24 mouse cellular contexts compared by ENCODE assay signal in the genomic region with DNA sequence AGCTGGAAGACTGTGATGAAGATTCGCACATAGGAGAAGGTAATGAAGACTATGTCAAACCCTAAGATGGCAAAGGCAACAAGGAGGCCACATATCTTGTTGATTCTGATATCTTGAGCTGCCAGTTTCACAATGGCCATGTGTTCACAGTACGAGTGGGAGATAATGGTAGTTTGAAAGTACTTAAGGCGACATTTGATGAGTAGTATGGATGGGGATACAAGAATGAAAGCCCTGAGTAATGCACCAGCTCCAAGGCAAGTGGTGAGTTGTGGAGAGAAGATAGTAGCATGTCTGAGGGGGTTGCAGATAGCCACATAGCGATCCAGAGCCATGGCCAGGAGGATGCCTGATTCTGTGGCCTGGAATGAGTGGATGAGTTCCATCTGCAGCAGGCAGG. TPM values are rescaled to one million over a fixed set of nuclear protein-coding genes. Genes with fewer than 3 reads are reported as not detected.
A peak's percentile ranks its signal among the peaks of the same experiment; 100 is the strongest.
DNase-seq lines count a peak whose midpoint lies in the region; ATAC-seq and TF ChIP-seq lines count a peak whose summit lies in the region.
"Not testable (repeated sequence)": the region's sequence is repeated elsewhere in the genome, so short reads cannot be mapped to it uniquely, and the experiment has no call there.
"Had no signal": no experiment of that assay in that cellular context is flagged by ENCODE, and none has a peak within 500 bp of the region (broad histone marks: within the 10 kb centered on the region; RNA-seq: fewer than 3 reads in every experiment).

No protein-coding gene starts in this region.

- H3K27ac ChIP-seq in liver, embryonic 11.5 days (ENCODE audit: low read depth, low read length); liver, embryonic 13.5 days; liver, embryonic 15.5 days (replicated peaks); liver, postnatal 0 days (ENCODE audit: low read depth): not testable (repeated sequence)

- H3K4me3 ChIP-seq in liver, embryonic 11.5 days (ENCODE audit: low read depth, low read length); liver, embryonic 13.5 days (replicated peaks); liver, embryonic 15.5 days (replicated peaks); liver, postnatal 0 days (ENCODE audit: low read depth, low read length): not testable (repeated sequence)

- not testable (repeated sequence) for H3K9me3 ChIP-seq in liver, embryonic 11.5 days (ENCODE audit: control insufficient read depth, low read length); liver, embryonic 13.5 days (replicated peaks); liver, embryonic 15.5 days (replicated peaks); liver, postnatal 0 days (ENCODE audit: low read length)

- H3K27me3 ChIP-seq in liver, embryonic 11.5 days (replicated peaks; ENCODE audit: control insufficient read depth, insufficient read depth, low read length); liver, embryonic 13.5 days; liver, embryonic 15.5 days; liver, postnatal 0 days (ENCODE audit: insufficient read depth, low read length): not testable (repeated sequence)

- not testable (repeated sequence) for H3K4me1 ChIP-seq in liver, embryonic 11.5 days (replicated peaks; ENCODE audit: control insufficient read depth, insufficient read depth, low read length); liver, embryonic 13.5 days (replicated peaks); liver, embryonic 15.5 days (replicated peaks); liver, postnatal 0 days (ENCODE audit: insufficient read depth)

- not testable (repeated sequence) for H3K36me3 ChIP-seq in liver, embryonic 11.5 days (ENCODE audit: control insufficient read depth, insufficient read depth, low read length); liver, embryonic 13.5 days; liver, embryonic 15.5 days (replicated peaks); liver, postnatal 0 days (replicated peaks; ENCODE audit: insufficient read depth, low read length)

- H3K9ac ChIP-seq in liver, embryonic 11.5 days (ENCODE audit: low read depth, low read length); liver, embryonic 13.5 days; liver, embryonic 15.5 days; liver, postnatal 0 days (replicated peaks): not testable (repeated sequence)

- ATAC-seq in erythroblast, adult 5-6 weeks (replicated peaks; ENCODE audit: low FRiP score, poor library complexity, severe bottlenecking): peak; percentile 82
- ATAC-seq in liver, embryonic 11.5 days (replicated peaks; ENCODE audit: low FRiP score): peak; percentile 97
- ATAC-seq in liver, embryonic 13.5 days (ENCODE audit: low read depth): peak; percentile 96
- peak; percentile 89 for ATAC-seq in liver, embryonic 15.5 days (ENCODE audit: insufficient read depth)
- ATAC-seq in liver, postnatal 0 days: peak; percentile 51
- ATAC-seq in megakaryocyte-erythroid progenitor cell, adult 5-6 weeks (replicated peaks; ENCODE audit: low FRiP score, low TSS enrichment, poor library complexity, severe bottlenecking): peak; percentile 95

- TF ChIP-seq CTCF in liver, postnatal 0 days (IDR thresholded peaks at IDR 0.05; ENCODE audit: low read depth): not testable (repeated sequence)

- peak; percentile 18 for DNase-seq in c-Kit-positive CD71-positive TER-119-positive erythroid progenitor cells, embryonic 14.5 days (ENCODE audit: low spot score)
- DNase-seq in liver, embryonic 11.5 days (ENCODE audit: low spot score); liver, embryonic 13.5 days; liver, postnatal 0 days: not testable (repeated sequence)

- not testable (repeated sequence) for TF ChIP-seq EP300 in liver, postnatal 0 days (IDR thresholded peaks at IDR 0.05; ENCODE audit: low read depth)

- H3K4me2 ChIP-seq in liver, embryonic 11.5 days; liver, embryonic 15.5 days; liver, postnatal 0 days (ENCODE audit: low read depth, low read length): not testable (repeated sequence)
- H3K4me2 ChIP-seq in liver, embryonic 13.5 days: 0 out of 2 replicates have a peak overlapping the region, but pooled peaks have one; percentile 17

- WGBS in liver, embryonic 11.5 days: 54% methylated on average over 4 of the region's 4 CpGs
- WGBS in liver, embryonic 13.5 days (ENCODE audit: insufficient replicate concordance): 33% methylated on average over 4 of the region's 4 CpGs
- 37% methylated on average over 4 of the region's 4 CpGs for WGBS in liver, embryonic 15.5 days (ENCODE audit: insufficient replicate concordance)
- WGBS in liver, postnatal 0 days (ENCODE audit: insufficient replicate concordance): 70% methylated on average over 4 of the region's 4 CpGs

RNA-seq across cellular contexts. Expression of a gene that starts 1.8 kb away (rescaled TPM):
- 1.0 and 1.3 TPM in 2 replicates for total RNA-seq in erythroblast, adult 5-6 weeks (2015; ENCODE audit: low replicate concordance)
- 1.4 and 1.5 TPM in 2 replicates for total RNA-seq in erythroblast, adult 5-6 weeks (2017; ENCODE audit: low replicate concordance)
- polyA plus RNA-seq in liver, embryonic 11.5 days (2014; fragmentation: Nextera tagmentation; extraction: Ambion mirVana): not detected in 2 replicates
- not detected in 2 replicates for polyA plus RNA-seq in liver, embryonic 13.5 days (2015; fragmentation: Nextera tagmentation; extraction: Ambion mirVana)
- polyA plus RNA-seq in liver, embryonic 15.5 days (2015; fragmentation: Nextera tagmentation; extraction: Ambion mirVana): not detected in 2 replicates
- polyA plus RNA-seq in liver, postnatal 0 days (2015; fragmentation: Nextera tagmentation; extraction: Ambion mirVana): not detected in 2 replicates
- not detected in 2 replicates for total RNA-seq in megakaryocyte-erythroid progenitor cell, adult 5-6 weeks (2014; fragmentation: Nextera tagmentation)
- not detected in 2 replicates for total RNA-seq in megakaryocyte-erythroid progenitor cell, adult 5-6 weeks (2017)
- total RNA-seq: adrenal gland, adult 2 months; adrenal gland, postnatal 10 days; adrenal gland, postnatal 25 days; adrenal gland, postnatal 4 days; ES-E14; forebrain, postnatal 0 days; MEL had no signal
- polyA plus RNA-seq: adrenal gland, adult 2 months; brain, embryonic 14.5 days; C2C12; cortical plate, adult 2 months; embryonic facial prominence, embryonic 10.5 days; embryonic facial prominence, embryonic 12.5 days; embryonic facial prominence, embryonic 14.5 days; erythroblast, embryonic 14.5 days; forebrain, embryonic 11.5 days; forebrain, embryonic 13.5 days; forebrain, embryonic 15.5 days; forebrain, postnatal 0 days had no signal

RNA-seq across cellular contexts. Expression of a gene that starts 6.3 kb away (rescaled TPM):
- total RNA-seq in erythroblast, adult 5-6 weeks (2015; ENCODE audit: low replicate concordance): 2.7 and 5.6 TPM in 2 replicates
- total RNA-seq in erythroblast, adult 5-6 weeks (2017; ENCODE audit: low replicate concordance): 0.70 and 1.1 TPM in 2 replicates
- not detected in 2 replicates for polyA plus RNA-seq in liver, embryonic 11.5 days (2014; fragmentation: Nextera tagmentation; extraction: Ambion mirVana)
- polyA plus RNA-seq in liver, embryonic 13.5 days (2015; fragmentation: Nextera tagmentation; extraction: Ambion mirVana): not detected in 2 replicates
- polyA plus RNA-seq in liver, embryonic 15.5 days (2015; fragmentation: Nextera tagmentation; extraction: Ambion mirVana): not detected in 2 replicates
- 0.04 TPM in 1 of 2 replicates, not detected in the other for polyA plus RNA-seq in liver, postnatal 0 days (2015; fragmentation: Nextera tagmentation; extraction: Ambion mirVana)
- total RNA-seq in megakaryocyte-erythroid progenitor cell, adult 5-6 weeks (2014; fragmentation: Nextera tagmentation): not detected in 2 replicates
- total RNA-seq in megakaryocyte-erythroid progenitor cell, adult 5-6 weeks (2017): not detected in 2 replicates
- total RNA-seq: adrenal gland, adult 2 months; adrenal gland, postnatal 10 days; adrenal gland, postnatal 25 days; adrenal gland, postnatal 4 days; ES-E14; forebrain, postnatal 0 days; MEL had no signal
- polyA plus RNA-seq: adrenal gland, adult 2 months; brain, embryonic 14.5 days; C2C12; cortical plate, adult 2 months; embryonic facial prominence, embryonic 10.5 days; embryonic facial prominence, embryonic 12.5 days; erythroblast, embryonic 14.5 days; forebrain, embryonic 11.5 days; forebrain, embryonic 13.5 days; forebrain, embryonic 15.5 days; forebrain, postnatal 0 days had no signal

RNA-seq across cellular contexts. Expression of a gene that starts 14.0 kb away (rescaled TPM):
- 5.0 and 10.2 TPM in 2 replicates for total RNA-seq in erythroblast, adult 5-6 weeks (2015; ENCODE audit: low replicate concordance)
- 2.8 and 4.2 TPM in 2 replicates for total RNA-seq in erythroblast, adult 5-6 weeks (2017; ENCODE audit: low replicate concordance)
- polyA plus RNA-seq in liver, embryonic 11.5 days (2014; fragmentation: Nextera tagmentation; extraction: Ambion mirVana): not detected in 2 replicates
- polyA plus RNA-seq in liver, embryonic 13.5 days (2015; fragmentation: Nextera tagmentation; extraction: Ambion mirVana): not detected in 2 replicates
- polyA plus RNA-seq in liver, embryonic 15.5 days (2015; fragmentation: Nextera tagmentation; extraction: Ambion mirVana): not detected in 2 replicates
- 0.02 TPM in 1 of 2 replicates, not detected in the other for polyA plus RNA-seq in liver, postnatal 0 days (2015; fragmentation: Nextera tagmentation; extraction: Ambion mirVana)
- not detected in 2 replicates for total RNA-seq in megakaryocyte-erythroid progenitor cell, adult 5-6 weeks (2014; fragmentation: Nextera tagmentation)
- total RNA-seq in megakaryocyte-erythroid progenitor cell, adult 5-6 weeks (2017): not detected in 2 replicates
- total RNA-seq: adrenal gland, adult 2 months; adrenal gland, postnatal 10 days; adrenal gland, postnatal 25 days; adrenal gland, postnatal 4 days; ES-E14; forebrain, postnatal 0 days; MEL had no signal
- polyA plus RNA-seq: adrenal gland, adult 2 months; brain, embryonic 14.5 days; C2C12; cortical plate, adult 2 months; embryonic facial prominence, embryonic 10.5 days; embryonic facial prominence, embryonic 12.5 days; embryonic facial prominence, embryonic 14.5 days; erythroblast, embryonic 14.5 days; forebrain, embryonic 11.5 days; forebrain, embryonic 13.5 days; forebrain, embryonic 15.5 days; forebrain, postnatal 0 days had no signal

RNA-seq across cellular contexts. Expression of a gene that starts 20.5 kb away (rescaled TPM):
- total RNA-seq in erythroblast, adult 5-6 weeks (2015; ENCODE audit: low replicate concordance): not detected in 2 replicates
- total RNA-seq in erythroblast, adult 5-6 weeks (2017; ENCODE audit: low replicate concordance): 1.5 TPM in 1 of 2 replicates, not detected in the other
- polyA plus RNA-seq in liver, embryonic 11.5 days (2014; fragmentation: Nextera tagmentation; extraction: Ambion mirVana): not detected in 2 replicates
- polyA plus RNA-seq in liver, embryonic 13.5 days (2015; fragmentation: Nextera tagmentation; extraction: Ambion mirVana): not detected in 2 replicates
- polyA plus RNA-seq in liver, embryonic 15.5 days (2015; fragmentation: Nextera tagmentation; extraction: Ambion mirVana): not detected in 2 replicates
- polyA plus RNA-seq in liver, postnatal 0 days (2015; fragmentation: Nextera tagmentation; extraction: Ambion mirVana): not detected in 2 replicates
- total RNA-seq in megakaryocyte-erythroid progenitor cell, adult 5-6 weeks (2014; fragmentation: Nextera tagmentation): not detected in 2 replicates
- total RNA-seq in megakaryocyte-erythroid progenitor cell, adult 5-6 weeks (2017): not detected in 2 replicates
- total RNA-seq: adrenal gland, adult 2 months; adrenal gland, postnatal 10 days; adrenal gland, postnatal 25 days; adrenal gland, postnatal 4 days; ES-E14; forebrain, postnatal 0 days; MEL had no signal
- polyA plus RNA-seq: adrenal gland, adult 2 months; brain, embryonic 14.5 days; C2C12; cortical plate, adult 2 months; embryonic facial prominence, embryonic 10.5 days; embryonic facial prominence, embryonic 12.5 days; erythroblast, embryonic 14.5 days; forebrain, embryonic 11.5 days; forebrain, embryonic 13.5 days; forebrain, embryonic 15.5 days; forebrain, postnatal 0 days had no signal

RNA-seq across cellular contexts. Expression of a gene that starts 32.9 kb away (rescaled TPM):
- total RNA-seq in erythroblast, adult 5-6 weeks (2015; ENCODE audit: low replicate concordance): not detected in 2 replicates
- 0.43 TPM in 1 of 2 replicates, not detected in the other for total RNA-seq in erythroblast, adult 5-6 weeks (2017; ENCODE audit: low replicate concordance)
- not detected in 2 replicates for polyA plus RNA-seq in liver, embryonic 11.5 days (2014; fragmentation: Nextera tagmentation; extraction: Ambion mirVana)
- 0.08 and 0.17 TPM in 2 replicates for polyA plus RNA-seq in liver, embryonic 13.5 days (2015; fragmentation: Nextera tagmentation; extraction: Ambion mirVana)
- polyA plus RNA-seq in liver, embryonic 15.5 days (2015; fragmentation: Nextera tagmentation; extraction: Ambion mirVana): 0.08 TPM in 1 of 2 replicates, not detected in the other
- 0.07 and 0.09 TPM in 2 replicates for polyA plus RNA-seq in liver, postnatal 0 days (2015; fragmentation: Nextera tagmentation; extraction: Ambion mirVana)
- not detected in 2 replicates for total RNA-seq in megakaryocyte-erythroid progenitor cell, adult 5-6 weeks (2014; fragmentation: Nextera tagmentation)
- not detected in 2 replicates for total RNA-seq in megakaryocyte-erythroid progenitor cell, adult 5-6 weeks (2017)
- total RNA-seq: adrenal gland, adult 2 months; adrenal gland, postnatal 10 days; adrenal gland, postnatal 25 days; adrenal gland, postnatal 4 days; ES-E14; forebrain, postnatal 0 days; MEL had no signal
- polyA plus RNA-seq: adrenal gland, adult 2 months; brain, embryonic 14.5 days; C2C12; cortical plate, adult 2 months; embryonic facial prominence, embryonic 10.5 days; embryonic facial prominence, embryonic 12.5 days; embryonic facial prominence, embryonic 14.5 days; erythroblast, embryonic 14.5 days; forebrain, embryonic 11.5 days; forebrain, embryonic 13.5 days; forebrain, embryonic 15.5 days; forebrain, postnatal 0 days had no signal
